Mouse (Mus musculus): ENCODE measurements at regions not wholly inside any gene's neighbourhood (a gene's known extent, or its start where the extent isn't known, plus 50 kb on each side); places are given as distances from the start of the nearest gene placed in this dataset.

DNA sequence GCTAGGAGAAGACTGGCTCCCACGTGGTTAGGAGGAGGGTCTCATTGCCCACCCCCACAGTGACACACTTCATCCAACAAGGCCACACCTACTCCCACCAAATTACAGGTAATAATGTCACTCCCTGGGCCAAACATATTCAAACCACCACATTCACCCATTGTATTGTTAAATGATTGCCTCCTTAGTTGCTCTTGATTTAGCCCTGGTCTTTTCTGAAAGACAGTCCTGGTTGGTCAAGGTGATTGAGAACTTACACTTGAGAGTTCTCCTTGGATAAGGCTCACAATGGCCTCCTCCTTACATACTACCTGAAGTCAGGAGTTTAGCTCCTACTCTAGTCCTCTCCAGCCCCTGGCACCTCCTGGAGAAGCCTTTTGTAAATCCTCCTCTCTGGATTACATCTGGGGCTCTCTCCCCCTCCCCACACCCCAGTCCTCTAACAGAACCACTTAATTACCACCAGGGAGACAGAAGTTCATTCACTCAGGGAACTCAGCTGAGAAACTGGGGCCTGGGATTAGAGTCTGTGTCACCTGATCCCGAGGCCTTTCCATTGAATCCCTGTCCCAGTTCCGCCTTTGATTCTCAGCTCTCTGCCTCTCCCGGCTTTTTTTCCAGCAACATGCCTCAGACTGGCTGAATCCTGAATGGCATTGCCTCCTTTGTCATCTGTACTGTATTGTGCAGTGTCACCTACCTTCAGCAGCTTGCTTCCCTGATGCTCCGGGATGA lies 122.3 kb upstream of the Tle3 start:
- no peaks in the 10 kb centered on the region for H3K4me1 ChIP-seq (ENCODE audit: control insufficient read depth, insufficient read depth, low read length)
- TF ChIP-seq CTCF (IDR thresholded peaks at IDR 0.05; ENCODE audit: borderline replicate concordance, insufficient read depth, low read length) (no peak), POLR2A (IDR thresholded peaks at IDR 0.05; ENCODE audit: low read depth, low read length) (no peak)
- no peak overlapping the region for H3K27ac ChIP-seq (ENCODE audit: insufficient read depth, low read length)
- H3K4me3 ChIP-seq (ENCODE audit: insufficient read depth, low read length), result no peak overlapping the region

DNA sequence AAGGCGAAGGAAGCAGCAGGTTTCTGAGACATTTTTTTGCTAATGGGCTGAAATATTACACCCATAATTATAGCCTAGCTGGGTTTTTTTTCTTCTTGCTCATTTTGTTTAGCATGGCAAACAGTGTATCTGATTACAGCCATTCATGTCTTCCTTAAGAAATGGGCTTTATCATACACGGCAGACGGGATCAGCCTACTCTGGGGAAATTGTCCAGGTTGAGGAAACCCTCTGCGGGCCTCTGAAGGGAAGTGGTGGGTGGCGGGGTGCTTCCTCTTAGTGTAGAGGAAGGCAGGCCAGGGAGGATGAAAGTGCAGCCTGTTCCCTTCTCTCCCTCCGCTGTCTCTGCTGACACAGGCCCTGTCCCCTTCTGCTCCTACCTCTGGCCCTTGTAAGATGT lies 120.6 kb upstream of the Tle3 start:
- H3K27ac ChIP-seq (ENCODE audit: insufficient read depth, low read length), result no peak overlapping the region
- TF ChIP-seq POLR2A (IDR thresholded peaks at IDR 0.05; ENCODE audit: low read depth, low read length), result no peak
- H3K4me3 ChIP-seq (ENCODE audit: insufficient read depth, low read length), result no peak overlapping the region
- no peaks in the 10 kb centered on the region for H3K4me1 ChIP-seq (ENCODE audit: control insufficient read depth, insufficient read depth, low read length)

DNA sequence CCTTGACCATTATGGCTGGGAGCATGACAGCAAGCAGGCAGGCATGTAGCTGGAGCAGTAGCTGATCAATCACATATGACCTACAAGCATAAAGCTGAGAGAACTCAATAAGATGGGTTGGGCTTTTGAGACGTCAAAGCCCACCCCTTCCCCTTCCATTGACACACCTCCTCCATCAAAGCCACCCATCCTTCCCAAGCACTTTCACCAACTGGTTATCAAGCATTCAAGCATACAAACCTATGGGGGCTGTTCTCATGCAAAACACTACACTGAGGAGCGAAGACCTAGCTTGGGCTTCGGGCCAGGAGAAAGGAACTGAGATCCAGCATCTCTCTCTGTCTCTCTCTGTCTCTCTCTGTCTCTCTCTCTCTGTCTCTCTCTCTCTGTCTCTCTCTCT lies 118.4 kb upstream of the Tle3 start:
- H3K4me1 ChIP-seq (ENCODE audit: control insufficient read depth, insufficient read depth, low read length), result no peaks in the 10 kb centered on the region
- H3K27ac ChIP-seq (ENCODE audit: insufficient read depth, low read length), result no peak overlapping the region
- TF ChIP-seq CTCF (IDR thresholded peaks at IDR 0.05; ENCODE audit: borderline replicate concordance, insufficient read depth, low read length), result no peak
- TF ChIP-seq POLR2A (IDR thresholded peaks at IDR 0.05; ENCODE audit: low read depth, low read length), result no peak
- H3K4me3 ChIP-seq (ENCODE audit: insufficient read depth, low read length), result no peak overlapping the region

DNA sequence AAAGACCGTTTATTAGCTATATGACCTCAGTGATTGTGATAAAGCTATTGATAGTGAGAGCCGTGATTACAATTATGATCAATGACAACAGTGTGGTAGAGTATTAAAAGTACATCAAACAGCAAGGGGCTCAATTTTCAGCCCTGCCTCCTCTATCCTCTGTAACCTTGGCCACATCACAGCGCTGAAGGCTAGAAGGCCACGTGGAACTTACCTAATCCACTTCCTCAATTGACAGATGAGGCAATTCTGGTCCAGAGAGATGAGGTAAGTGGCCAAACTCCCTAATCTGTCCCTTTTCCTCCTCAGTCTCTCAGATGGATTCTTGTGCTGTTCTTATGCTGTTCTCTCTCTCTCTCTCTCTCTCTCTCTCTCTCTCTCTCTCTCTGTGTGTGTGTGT lies 114.7 kb upstream of the Tle3 start:
- Histone ChIP-seq H3K4me1 (ENCODE audit: control insufficient read depth, insufficient read depth, low read length) (no peaks in the 10 kb centered on the region), H3K4me3 (ENCODE audit: insufficient read depth, low read length) (no peak overlapping the region), H3K27ac (ENCODE audit: insufficient read depth, low read length) (no peak overlapping the region)
- TF ChIP-seq POLR2A (IDR thresholded peaks at IDR 0.05; ENCODE audit: low read depth, low read length) (no peak), CTCF (IDR thresholded peaks at IDR 0.05; ENCODE audit: borderline replicate concordance, insufficient read depth, low read length) (no peak)

DNA sequence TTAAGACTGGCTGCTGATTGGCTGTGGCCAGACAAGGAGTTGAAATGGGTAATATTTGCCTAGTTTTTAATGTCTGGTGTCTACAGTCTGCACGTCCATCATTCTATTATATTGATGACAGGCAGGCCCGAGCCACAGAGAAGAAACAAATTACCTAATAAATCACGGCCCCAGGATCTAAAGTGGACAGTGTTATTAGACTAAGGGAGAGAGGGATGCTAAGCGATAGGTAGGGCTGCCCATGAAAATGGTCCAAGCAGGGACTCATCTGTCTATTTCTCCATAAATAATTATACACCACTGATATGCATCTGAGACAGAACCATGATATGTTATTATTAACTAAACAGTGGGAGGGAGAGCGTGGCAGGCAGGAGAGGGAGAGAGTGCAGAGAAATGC lies 114.1 kb upstream of the Tle3 start:
- H3K4me1 ChIP-seq (ENCODE audit: control insufficient read depth, insufficient read depth, low read length), result no peaks in the 10 kb centered on the region
- H3K27ac ChIP-seq (ENCODE audit: insufficient read depth, low read length), result no peak overlapping the region
- TF ChIP-seq POLR2A (IDR thresholded peaks at IDR 0.05; ENCODE audit: low read depth, low read length) (no peak), CTCF (IDR thresholded peaks at IDR 0.05; ENCODE audit: borderline replicate concordance, insufficient read depth, low read length) (no peak)
- no peak overlapping the region for H3K4me3 ChIP-seq (ENCODE audit: insufficient read depth, low read length)

DNA sequence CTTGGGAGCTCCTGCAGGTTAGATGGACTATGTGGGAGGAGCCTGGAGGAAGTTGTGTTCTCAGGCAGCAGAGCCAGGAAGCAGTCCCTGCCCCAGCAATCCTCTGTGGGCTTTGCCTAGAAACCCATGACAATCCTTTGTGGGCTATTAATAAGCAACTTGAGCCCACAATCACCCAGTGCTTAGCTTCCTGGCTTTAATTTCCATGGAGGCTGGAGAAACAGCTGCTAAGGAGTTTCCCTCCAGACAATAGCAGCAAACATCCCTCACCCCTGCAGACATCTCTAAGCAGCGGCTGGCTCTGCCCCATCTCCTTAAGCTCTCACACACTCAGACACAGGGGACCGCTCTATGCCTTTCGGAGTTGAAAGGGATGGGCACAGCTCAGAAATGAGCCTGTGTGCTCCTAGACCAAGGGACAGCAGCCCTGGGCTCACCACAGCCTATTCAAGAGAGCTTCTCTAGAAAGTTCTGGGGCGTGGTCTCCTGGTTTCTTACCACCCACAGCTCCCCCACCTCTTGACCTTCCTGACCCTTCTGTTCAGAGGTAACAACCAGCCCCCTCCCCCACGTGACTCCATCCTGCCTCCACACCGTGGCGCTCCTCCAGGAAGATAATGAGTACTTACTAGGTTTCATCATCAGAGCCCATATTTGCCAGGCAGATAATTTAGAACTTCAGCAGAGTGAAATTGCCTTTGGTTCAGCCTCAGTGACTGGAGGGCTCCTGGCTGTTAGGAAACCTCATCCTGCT lies 112.6 kb upstream of the Tle3 start:
- Histone ChIP-seq H3K4me3 (ENCODE audit: insufficient read depth, low read length) (no peak overlapping the region), H3K27ac (ENCODE audit: insufficient read depth, low read length) (no peak overlapping the region)

DNA sequence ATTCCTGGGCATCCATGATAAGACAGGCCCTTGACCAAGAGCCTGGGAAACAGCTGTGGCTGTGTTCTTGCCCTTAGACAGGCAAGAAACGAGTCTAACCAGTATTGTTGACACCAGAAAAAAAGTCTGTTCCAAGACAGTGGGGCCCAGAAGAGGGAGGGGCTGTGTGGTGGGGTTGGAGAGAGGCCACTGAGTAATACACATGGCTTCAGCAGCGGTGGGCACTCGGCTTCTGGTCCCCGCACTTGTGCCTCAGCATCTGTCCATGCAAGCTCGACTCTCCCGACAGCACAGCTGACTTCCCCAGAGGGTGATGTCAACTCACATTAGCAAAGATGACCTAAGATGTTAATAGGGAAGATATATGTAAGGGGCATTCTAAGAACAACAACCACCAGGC lies 110.9 kb upstream of the Tle3 start:
- Histone ChIP-seq H3K4me1 (ENCODE audit: control insufficient read depth, insufficient read depth, low read length) (no peaks in the 10 kb centered on the region), H3K4me3 (ENCODE audit: insufficient read depth, low read length) (no peak overlapping the region), H3K27ac (ENCODE audit: insufficient read depth, low read length) (no peak overlapping the region)
- TF ChIP-seq CTCF (IDR thresholded peaks at IDR 0.05; ENCODE audit: borderline replicate concordance, insufficient read depth, low read length) (no peak), POLR2A (IDR thresholded peaks at IDR 0.05; ENCODE audit: low read depth, low read length) (no peak)

More for the DNA sequence above, 112.6 kb upstream of the Tle3 start:
- TF ChIP-seq POLR2A (IDR thresholded peaks at IDR 0.05; ENCODE audit: low read depth, low read length) (no peak), CTCF (IDR thresholded peaks at IDR 0.05; ENCODE audit: borderline replicate concordance, insufficient read depth, low read length) (no peak)
- no peaks in the 10 kb centered on the region for H3K4me1 ChIP-seq (ENCODE audit: control insufficient read depth, insufficient read depth, low read length)

DNA sequence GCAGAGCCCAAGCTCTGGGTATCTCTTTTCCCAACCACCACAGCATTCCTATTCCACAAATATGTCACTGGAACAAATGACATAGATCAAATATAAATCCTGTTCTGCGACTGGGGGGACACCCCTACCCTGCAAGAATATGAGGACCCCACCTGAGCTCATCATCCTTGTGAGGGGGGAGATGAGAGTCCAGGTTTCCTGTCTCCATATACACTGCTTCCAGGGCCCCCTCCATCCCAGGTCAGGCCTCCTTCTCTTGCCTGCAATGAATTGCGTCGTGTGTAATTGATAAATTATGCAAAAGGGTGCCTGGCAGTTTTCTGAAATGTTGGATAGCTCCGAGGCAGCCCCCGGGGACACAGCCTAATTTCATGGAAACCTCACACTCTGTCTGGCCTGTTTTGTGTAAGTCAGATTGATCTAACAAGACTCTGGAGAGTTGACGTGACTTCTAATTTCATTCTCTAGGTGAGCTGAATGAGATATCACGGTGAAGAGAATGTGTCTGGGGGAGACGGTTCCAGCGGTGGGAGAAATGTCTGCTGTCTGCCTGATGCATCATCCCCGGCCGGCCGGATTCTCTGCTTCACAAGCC lies 110.3 kb upstream of the Tle3 start:
- TF ChIP-seq POLR2A (IDR thresholded peaks at IDR 0.05; ENCODE audit: low read depth, low read length) (no peak), CTCF (IDR thresholded peaks at IDR 0.05; ENCODE audit: borderline replicate concordance, insufficient read depth, low read length) (no peak)
- H3K27ac ChIP-seq (ENCODE audit: insufficient read depth, low read length), result no peak overlapping the region
- H3K4me3 ChIP-seq (ENCODE audit: insufficient read depth, low read length), result no peak overlapping the region
- H3K4me1 ChIP-seq (ENCODE audit: control insufficient read depth, insufficient read depth, low read length), result no peaks in the 10 kb centered on the region

DNA sequence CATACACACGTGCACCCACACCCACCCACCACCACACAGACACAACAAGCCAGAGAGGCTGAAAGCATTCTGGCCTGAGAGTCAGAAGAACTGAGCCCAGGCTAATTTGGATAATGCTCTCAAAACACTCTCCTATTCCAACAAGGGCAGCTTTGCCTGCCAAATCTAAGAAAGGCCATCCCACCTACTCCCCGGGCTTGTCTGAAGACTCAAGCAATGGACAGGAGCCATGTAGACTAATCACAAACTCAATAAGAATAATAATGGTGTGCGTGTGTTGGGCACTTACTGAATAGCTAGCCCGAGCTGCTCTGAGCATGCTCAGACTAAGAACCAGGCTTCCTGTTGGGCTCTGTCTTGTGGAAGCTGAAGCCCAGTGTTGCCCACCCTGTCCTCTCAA lies 108.8 kb upstream of the Tle3 start:
- Histone ChIP-seq H3K4me3 (ENCODE audit: insufficient read depth, low read length) (no peak overlapping the region), H3K27ac (ENCODE audit: insufficient read depth, low read length) (no peak overlapping the region), H3K4me1 (ENCODE audit: control insufficient read depth, insufficient read depth, low read length) (no peaks in the 10 kb centered on the region)
- TF ChIP-seq CTCF (IDR thresholded peaks at IDR 0.05; ENCODE audit: borderline replicate concordance, insufficient read depth, low read length), result no peak
- TF ChIP-seq POLR2A (IDR thresholded peaks at IDR 0.05; ENCODE audit: low read depth, low read length), result no peak

DNA sequence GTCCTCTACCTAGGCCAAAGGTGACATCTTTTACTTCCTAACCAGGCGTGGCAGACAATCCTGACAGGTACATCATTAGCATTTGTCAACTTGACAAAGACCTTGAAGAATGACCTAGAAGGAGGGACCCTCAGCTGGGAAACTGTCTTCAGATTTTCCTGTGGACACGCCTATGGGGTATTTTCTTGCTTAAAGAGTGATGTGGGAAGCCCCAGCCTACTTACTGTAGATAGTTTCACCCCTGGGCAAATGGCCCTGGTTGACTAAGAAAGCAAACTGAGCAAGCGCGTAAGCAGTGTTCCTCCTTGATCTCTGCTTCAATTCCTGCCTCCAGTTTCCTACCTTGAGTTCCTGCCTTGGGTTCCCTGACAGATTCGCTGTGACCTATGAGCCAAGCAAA lies 106.7 kb upstream of the Tle3 start:
- no peak for TF ChIP-seq CTCF (IDR thresholded peaks at IDR 0.05; ENCODE audit: borderline replicate concordance, insufficient read depth, low read length)
- no peak for TF ChIP-seq POLR2A (IDR thresholded peaks at IDR 0.05; ENCODE audit: low read depth, low read length)
- H3K4me1 ChIP-seq (ENCODE audit: control insufficient read depth, insufficient read depth, low read length), result 0 out of 2 replicates have a peak, but pooled peaks cover 2% of the 10 kb centered on the region
- H3K27ac ChIP-seq (ENCODE audit: insufficient read depth, low read length), result no peak overlapping the region
- H3K4me3 ChIP-seq (ENCODE audit: insufficient read depth, low read length), result no peak overlapping the region

Data from embryonic fibroblast, embryonic 13.5 days (primary cell).